Mouse (Mus musculus): ENCODE data around the gene Diaph3. TPM values are rescaled to one million over a fixed set of nuclear protein-coding genes. Genes with fewer than 3 reads are reported as not detected.
"Not testable (repeated sequence)": the region's sequence is repeated elsewhere in the genome, so short reads cannot be mapped to it uniquely, and the experiment has no call there.

Gene Diaph3
- polyA plus RNA-seq, 1 experiment from 2014 or later = 3.0 TPM

DNA sequence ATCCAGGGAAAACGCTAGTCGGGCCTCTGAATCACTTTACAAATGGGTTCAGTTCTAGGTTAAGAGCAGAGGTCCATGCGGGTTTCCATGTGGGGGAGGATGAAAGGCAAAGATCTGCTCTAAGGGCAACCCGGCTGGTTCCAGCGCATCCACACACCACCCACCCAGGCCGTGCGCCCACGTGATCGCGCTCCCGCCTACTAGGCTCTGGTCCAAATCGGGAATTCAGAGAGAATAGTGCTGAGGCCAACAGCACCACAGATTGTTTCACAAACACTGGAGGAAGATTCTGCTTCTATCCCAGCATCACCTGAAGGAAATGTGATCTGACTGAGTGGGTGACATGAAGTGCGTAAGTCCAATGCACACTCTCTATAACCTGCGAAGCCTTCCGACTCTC lies 17.9 kb downstream of the Diaph3 start:
- no peak overlapping the region for H3K4me3 ChIP-seq (replicated peaks)
- H3K27me3 ChIP-seq (replicated peaks) = no peaks in the 10 kb centered on the region
- H3K36me3 ChIP-seq = no peaks in the 10 kb centered on the region
- no peaks in the 10 kb centered on the region for H3K4me1 ChIP-seq
- H3K4me2 ChIP-seq = no peak overlapping the region
- no peak overlapping the region for H3K9ac ChIP-seq (replicated peaks)
- ATAC-seq (ENCODE audit: low FRiP score) = no peak
- 96% methylated on average over 15 of the region's 15 CpGs for WGBS
- no peak overlapping the region for H3K27ac ChIP-seq (replicated peaks)
- no peaks in the 10 kb centered on the region for H3K9me3 ChIP-seq (replicated peaks)

- Histone ChIP-seq H3K27ac (replicated peaks) (no peak overlapping the region), H3K36me3 (no peaks in the 10 kb centered on the region), H3K4me3 (replicated peaks) (no peak overlapping the region), H3K4me2 (no peak overlapping the region), H3K9ac (replicated peaks) (no peak overlapping the region), H3K4me1 (no peaks in the 10 kb centered on the region), H3K27me3 (replicated peaks) (no peaks in the 10 kb centered on the region), H3K9me3 (replicated peaks) (no peaks in the 10 kb centered on the region)
- WGBS = 75% methylated on average over 6 of the region's 6 CpGs
- no peak for ATAC-seq (ENCODE audit: low FRiP score)
Observed at GRCm38 (mm10) chr14:87121868-87122267, 19.2 kb downstream of the Diaph3 start.

GRCm38 (mm10) chr14:87110634-87111033 lies 30.4 kb downstream of the Diaph3 start:
- Histone ChIP-seq H3K4me2 (no peak overlapping the region), H3K9me3 (replicated peaks) (no peaks in the 10 kb centered on the region), H3K27me3 (replicated peaks) (no peaks in the 10 kb centered on the region), H3K9ac (replicated peaks) (no peak overlapping the region), H3K27ac (replicated peaks) (no peak overlapping the region), H3K36me3 (no peaks in the 10 kb centered on the region), H3K4me1 (no peaks in the 10 kb centered on the region), H3K4me3 (replicated peaks) (no peak overlapping the region)
- no peak for ATAC-seq (ENCODE audit: low FRiP score)
- WGBS = 29% methylated on average over 2 of the region's 2 CpGs

DNA sequence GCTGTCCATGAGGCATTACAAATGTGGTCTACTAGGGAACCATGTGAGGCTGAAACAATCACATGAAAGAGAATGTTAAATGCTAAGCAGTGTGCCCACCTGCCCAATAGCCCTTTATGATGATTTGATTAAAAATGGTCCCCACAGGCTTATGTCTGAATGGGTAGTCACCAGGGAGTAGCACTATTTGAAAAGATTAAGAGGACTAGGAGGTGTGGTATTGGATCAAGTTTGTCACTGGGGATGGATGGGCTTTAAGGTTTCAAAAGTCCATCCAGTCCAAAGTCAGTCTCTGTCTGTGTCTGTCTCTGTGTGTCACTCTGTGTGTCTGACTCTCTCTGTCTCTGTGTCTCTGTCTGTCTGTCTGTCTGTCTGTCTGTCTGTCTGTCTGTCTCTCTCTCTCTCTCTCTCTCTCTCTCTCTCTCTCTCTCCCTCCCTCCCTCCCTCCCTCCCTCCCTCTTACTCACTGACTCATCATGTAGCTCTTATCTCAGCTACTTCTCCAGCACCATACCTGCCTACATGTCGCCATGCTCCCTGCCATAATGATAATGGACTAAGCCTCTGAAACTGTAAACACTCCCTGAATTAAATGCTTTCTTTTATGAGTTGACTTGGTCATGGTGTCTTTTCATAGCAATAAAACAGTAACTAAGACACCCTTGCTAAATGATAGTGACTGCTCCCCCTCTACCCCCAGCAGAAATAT lies 41.5 kb downstream of the Diaph3 start:
- H3K27ac ChIP-seq (replicated peaks) = no peak overlapping the region
- H3K9me3 ChIP-seq (replicated peaks) = no peaks in the 10 kb centered on the region
- no peaks in the 10 kb centered on the region for H3K27me3 ChIP-seq (replicated peaks)
- H3K4me1 ChIP-seq = no peaks in the 10 kb centered on the region
- 75% methylated on average over 1 of the region's 1 CpGs for WGBS
- no peaks in the 10 kb centered on the region for H3K36me3 ChIP-seq
- H3K4me3 ChIP-seq (replicated peaks) = no peak overlapping the region
- no peak overlapping the region for H3K4me2 ChIP-seq
- ATAC-seq (ENCODE audit: low FRiP score) = no peak
- no peak overlapping the region for H3K9ac ChIP-seq (replicated peaks)

- Histone ChIP-seq H3K9ac (replicated peaks) (no peak overlapping the region), H3K4me2 (no peak overlapping the region), H3K27me3 (replicated peaks) (no peaks in the 10 kb centered on the region), H3K4me1 (no peaks in the 10 kb centered on the region), H3K9me3 (replicated peaks) (no peaks in the 10 kb centered on the region), H3K36me3 (no peaks in the 10 kb centered on the region), H3K27ac (replicated peaks) (no peak overlapping the region), H3K4me3 (replicated peaks) (no peak overlapping the region)
- no peak for ATAC-seq (ENCODE audit: low FRiP score)
- 67% methylated on average over 2 of the region's 2 CpGs for WGBS
Observed at GRCm38 (mm10) chr14:87098093-87098492, 42.9 kb downstream of the Diaph3 start.

DNA sequence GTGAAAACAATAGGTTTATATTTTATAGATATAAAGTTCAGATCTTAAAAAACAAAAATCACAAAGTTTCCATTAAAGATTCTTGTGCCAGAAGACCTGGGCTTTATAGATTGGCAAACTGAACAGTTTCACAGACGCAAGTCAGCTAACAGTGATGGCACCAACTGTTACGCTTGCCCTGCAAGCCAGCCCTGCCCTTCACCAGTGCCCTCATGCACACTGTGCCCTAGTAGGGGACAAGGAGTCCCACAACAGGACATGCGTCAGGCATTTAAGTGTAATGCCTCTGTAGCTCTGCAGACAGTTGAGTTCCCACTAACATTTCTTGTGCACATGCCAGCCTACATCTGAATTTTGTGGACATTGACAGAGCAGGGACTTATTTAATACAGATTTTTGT lies 49.5 kb downstream of the Diaph3 start:
- Histone ChIP-seq H3K9me3 (replicated peaks) (0 out of 2 replicates have a peak, but pooled peaks cover 4% of the 10 kb centered on the region), H3K9ac (replicated peaks) (no peak overlapping the region)
- WGBS = 91% methylated on average over 3 of the region's 3 CpGs

GRCm38 (mm10) chr14:87091108-87091507 lies 49.9 kb downstream of the Diaph3 start:
- H3K4me2 ChIP-seq = no peak overlapping the region
- H3K4me3 ChIP-seq (replicated peaks) = no peak overlapping the region
- H3K9ac ChIP-seq (replicated peaks) = no peak overlapping the region
- H3K36me3 ChIP-seq = no peaks in the 10 kb centered on the region
- H3K4me1 ChIP-seq = no peaks in the 10 kb centered on the region
- WGBS = 90% methylated on average over 5 of the region's 5 CpGs
- 0 out of 2 replicates have a peak, but pooled peaks cover 4% of the 10 kb centered on the region for H3K9me3 ChIP-seq (replicated peaks)
- ATAC-seq (ENCODE audit: low FRiP score) = no peak
- H3K27me3 ChIP-seq (replicated peaks) = no peaks in the 10 kb centered on the region
- no peak overlapping the region for H3K27ac ChIP-seq (replicated peaks)

More for the DNA sequence above, 49.5 kb downstream of the Diaph3 start:
- Histone ChIP-seq H3K27me3 (replicated peaks) (no peaks in the 10 kb centered on the region), H3K27ac (replicated peaks) (no peak overlapping the region), H3K4me1 (no peaks in the 10 kb centered on the region), H3K36me3 (no peaks in the 10 kb centered on the region), H3K4me3 (replicated peaks) (no peak overlapping the region), H3K4me2 (no peak overlapping the region)
- no peak for ATAC-seq (ENCODE audit: low FRiP score)

DNA sequence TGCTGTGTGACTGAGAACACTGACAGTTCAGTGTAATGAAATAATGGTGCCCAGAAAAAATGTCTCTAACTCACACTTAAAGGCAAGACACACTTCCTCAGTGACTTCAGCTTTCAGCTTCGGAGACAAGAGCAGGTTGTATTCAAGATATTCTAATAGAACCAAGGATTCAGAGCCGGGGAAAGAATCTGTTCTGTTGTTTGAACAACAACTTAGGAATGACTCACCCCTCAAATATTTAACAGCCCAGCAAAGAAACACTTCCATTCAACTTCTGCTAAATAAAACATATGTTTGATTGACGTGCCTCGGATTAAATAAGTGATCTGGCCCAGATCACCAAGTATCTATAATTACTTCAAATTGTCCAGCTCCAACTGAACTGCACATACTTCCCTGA lies 52.1 kb downstream of the Diaph3 start:
- Histone ChIP-seq H3K9me3 (replicated peaks) (0 out of 2 replicates have a peak, but pooled peaks cover 4% of the 10 kb centered on the region), H3K36me3 (no peaks in the 10 kb centered on the region), H3K4me3 (replicated peaks) (no peak overlapping the region), H3K9ac (replicated peaks) (no peak overlapping the region), H3K27ac (replicated peaks) (no peak overlapping the region), H3K27me3 (replicated peaks) (no peaks in the 10 kb centered on the region), H3K4me2 (no peak overlapping the region), H3K4me1 (no peaks in the 10 kb centered on the region)
- ATAC-seq (ENCODE audit: low FRiP score) = no peak
- 90% methylated on average over 4 of the region's 4 CpGs for WGBS

DNA sequence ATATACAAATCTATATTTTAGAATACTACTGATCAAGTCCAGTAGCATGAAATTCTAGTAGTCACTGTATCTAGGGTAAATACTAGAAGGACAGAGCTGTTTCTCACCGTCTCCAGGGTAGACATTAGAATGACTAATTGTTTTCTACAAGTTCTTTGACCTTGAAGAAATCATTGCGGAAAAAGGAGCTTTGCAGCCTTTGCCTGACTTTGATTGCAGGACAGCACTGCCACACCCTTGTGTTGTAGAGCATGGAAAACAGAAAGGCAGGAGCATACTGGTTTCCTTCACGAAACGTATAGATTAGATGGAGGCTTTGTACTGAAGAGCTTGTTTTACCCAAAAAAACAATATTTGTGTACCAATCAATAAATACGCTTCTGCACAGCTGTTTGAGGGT lies 52.6 kb downstream of the Diaph3 start:
- Histone ChIP-seq H3K9me3 (replicated peaks) (0 out of 2 replicates have a peak, but pooled peaks cover 4% of the 10 kb centered on the region), H3K27me3 (replicated peaks) (no peaks in the 10 kb centered on the region), H3K4me3 (replicated peaks) (no peak overlapping the region), H3K4me2 (no peak overlapping the region), H3K36me3 (no peaks in the 10 kb centered on the region), H3K9ac (replicated peaks) (no peak overlapping the region), H3K27ac (replicated peaks) (no peak overlapping the region), H3K4me1 (no peaks in the 10 kb centered on the region)
- ATAC-seq (ENCODE audit: low FRiP score) = no peak
- WGBS = 90% methylated on average over 5 of the region's 5 CpGs

DNA sequence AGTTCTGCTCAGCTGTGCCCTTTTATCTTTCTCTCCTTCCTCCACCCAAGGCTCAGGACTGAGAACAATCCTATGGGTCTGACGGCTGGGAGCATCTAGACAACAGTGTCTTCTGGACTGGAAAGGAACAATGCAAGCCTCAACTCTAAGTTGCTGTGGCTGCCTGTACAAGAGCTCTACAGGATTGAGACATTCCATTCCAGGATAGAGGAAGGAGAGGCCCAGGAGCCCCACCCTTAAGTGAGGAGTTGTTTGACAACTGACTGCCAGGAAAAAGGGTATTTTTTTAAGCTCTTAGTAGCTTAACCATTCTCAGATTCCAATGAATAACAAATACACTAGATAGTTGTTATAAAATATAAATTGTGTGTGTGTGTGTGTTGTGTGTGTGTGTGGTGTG lies 53.0 kb downstream of the Diaph3 start:
- no peak overlapping the region for H3K9ac ChIP-seq (replicated peaks)
- 90% methylated on average over 1 of the region's 1 CpGs for WGBS
- H3K27me3 ChIP-seq (replicated peaks) = no peaks in the 10 kb centered on the region

GRCm38 (mm10) chr14:87084906-87085305 lies 56.1 kb downstream of the Diaph3 start:
- H3K9me3 ChIP-seq (replicated peaks) = not testable (repeated sequence)
- WGBS = 84% methylated on average over 8 of the region's 8 CpGs

More for the DNA sequence above, 53.0 kb downstream of the Diaph3 start:
- Histone ChIP-seq H3K4me3 (replicated peaks) (no peak overlapping the region), H3K9me3 (replicated peaks) (0 out of 2 replicates have a peak, but pooled peaks cover 4% of the 10 kb centered on the region), H3K4me1 (no peaks in the 10 kb centered on the region), H3K27ac (replicated peaks) (no peak overlapping the region), H3K4me2 (no peak overlapping the region), H3K36me3 (no peaks in the 10 kb centered on the region)
- ATAC-seq (ENCODE audit: low FRiP score) = no peak

DNA sequence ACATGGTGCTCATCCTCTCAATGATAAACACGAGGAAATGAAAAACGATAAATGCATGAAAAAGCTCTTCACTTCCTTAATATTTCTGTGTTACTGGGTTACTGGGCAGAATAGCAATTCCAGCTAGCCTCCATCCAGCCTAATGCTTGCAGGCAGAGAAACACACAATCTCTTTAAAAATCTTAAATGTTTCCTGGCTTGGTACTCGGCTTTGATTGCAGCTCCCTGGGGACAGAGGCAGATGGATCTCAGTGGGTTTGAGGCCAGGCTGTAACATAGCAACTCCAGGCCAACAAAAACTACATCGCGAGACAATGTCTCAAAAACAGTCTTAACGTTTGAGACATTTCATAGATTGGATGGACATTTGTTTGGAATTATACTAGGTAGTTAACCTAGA lies 57.1 kb downstream of the Diaph3 start:
- H3K4me1 ChIP-seq = no peaks in the 10 kb centered on the region
- H3K9me3 ChIP-seq (replicated peaks) = 0 out of 2 replicates have a peak, but pooled peaks cover 4% of the 10 kb centered on the region
- H3K27ac ChIP-seq (replicated peaks) = no peak overlapping the region
- no peak overlapping the region for H3K9ac ChIP-seq (replicated peaks)
- ATAC-seq (ENCODE audit: low FRiP score) = no peak
- H3K36me3 ChIP-seq = no peaks in the 10 kb centered on the region
- 62% methylated on average over 6 of the region's 6 CpGs for WGBS
- no peak overlapping the region for H3K4me2 ChIP-seq
- no peak overlapping the region for H3K4me3 ChIP-seq (replicated peaks)
- H3K27me3 ChIP-seq (replicated peaks) = no peaks in the 10 kb centered on the region

More at GRCm38 (mm10) chr14:87084906-87085305, 56.1 kb downstream of the Diaph3 start:
- H3K4me1 ChIP-seq; H3K9ac ChIP-seq (replicated peaks); H3K4me3 ChIP-seq (replicated peaks); H3K27ac ChIP-seq (replicated peaks); H3K36me3 ChIP-seq; H3K27me3 ChIP-seq (replicated peaks); H3K4me2 ChIP-seq; ATAC-seq (ENCODE audit: low FRiP score): not testable (repeated sequence)
